Mouse (Mus musculus) frontal cortex, adult (tissue): Measurements from ENCODE around the gene Dolpp1.

ENCODE experiments used
- ATAC-seq: cut with Nextera tagmentation; 2 replicates; pipeline ENCODE4 v1.9.2; 2017; ENCODE audit warnings: mild to moderate bottlenecking, moderate library complexity, mixed read lengths; ENCODE audit not compliant: low TSS enrichment

Dolpp1 gene

GRCm38 (mm10) chr2:30440701-30441517 is 48.9 kb downstream of the Dolpp1 start:
- ATAC-seq, result peak; percentile 58

- peak; percentile 69 for ATAC-seq
Measured at GRCm38 (mm10) chr2:30441518-30442497, 49.8 kb downstream of the Dolpp1 start.

DNA sequence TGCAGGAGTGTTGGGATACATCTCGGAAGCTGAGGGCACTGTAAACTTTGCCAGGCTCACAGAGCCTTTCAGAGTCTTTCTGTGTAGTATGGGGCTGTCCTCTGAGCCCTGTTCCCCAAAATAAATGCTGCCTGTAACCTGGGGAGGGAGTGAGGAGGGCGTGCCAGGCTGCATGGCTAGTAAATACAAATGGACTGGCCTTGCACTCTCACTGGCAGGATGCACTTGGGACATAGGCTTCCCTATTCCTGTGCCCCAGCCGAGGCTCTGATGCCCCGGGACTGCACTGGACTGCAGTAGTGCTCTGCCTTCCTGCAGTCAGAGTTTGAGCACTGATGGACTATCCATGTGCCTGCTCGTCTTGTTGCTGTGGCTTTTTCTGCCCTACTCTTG is 50.4 kb downstream of the Dolpp1 start:
- ATAC-seq, result no peak

- ATAC-seq, result no peak
Measured at GRCm38 (mm10) chr2:30443281-30443680, 51.2 kb downstream of the Dolpp1 start.

DNA sequence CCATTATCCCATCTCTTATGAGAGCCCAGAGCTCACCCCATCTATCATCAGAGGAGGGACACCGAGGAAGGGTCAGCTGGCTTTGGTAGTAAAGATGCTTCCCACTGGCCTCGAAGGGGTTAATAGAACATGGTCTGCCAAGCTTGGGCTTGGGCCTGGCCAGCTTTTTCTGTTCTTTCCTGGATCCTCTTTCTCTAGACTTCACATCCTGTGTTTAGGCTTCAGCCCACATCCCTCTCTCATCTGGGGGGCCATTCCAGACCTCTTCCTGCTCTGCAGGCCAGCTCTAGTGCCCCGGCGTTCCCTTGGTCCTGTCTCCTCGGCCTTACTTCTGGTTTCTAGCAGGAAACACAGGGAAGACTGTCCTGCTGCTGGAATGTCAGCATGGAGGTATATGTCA is 52.0 kb downstream of the Dolpp1 start:
- no peak for ATAC-seq

- ATAC-seq, result no peak
Measured at GRCm38 (mm10) chr2:30444450-30444849, 52.4 kb downstream of the Dolpp1 start.

DNA sequence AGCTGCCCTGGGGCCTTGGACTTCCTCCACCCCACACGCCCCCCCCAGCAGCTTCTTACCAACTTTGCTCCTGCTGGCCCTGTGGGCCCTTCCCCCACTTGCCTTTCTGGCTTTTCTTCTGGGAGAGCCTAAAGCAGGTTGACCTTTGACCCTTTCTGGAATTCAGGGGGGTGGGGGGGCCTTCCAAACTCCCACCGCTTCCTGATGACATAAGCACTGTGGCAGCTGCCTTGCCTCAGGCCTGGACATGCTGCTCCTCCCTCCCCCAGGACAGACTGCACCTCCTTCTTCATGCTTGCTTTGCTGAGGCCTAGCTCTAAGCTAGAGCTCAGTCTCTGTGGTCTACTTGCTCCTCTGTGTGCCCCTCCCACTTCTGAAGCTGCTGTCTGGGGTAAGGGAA is 53.3 kb downstream of the Dolpp1 start:
- no peak for ATAC-seq

DNA sequence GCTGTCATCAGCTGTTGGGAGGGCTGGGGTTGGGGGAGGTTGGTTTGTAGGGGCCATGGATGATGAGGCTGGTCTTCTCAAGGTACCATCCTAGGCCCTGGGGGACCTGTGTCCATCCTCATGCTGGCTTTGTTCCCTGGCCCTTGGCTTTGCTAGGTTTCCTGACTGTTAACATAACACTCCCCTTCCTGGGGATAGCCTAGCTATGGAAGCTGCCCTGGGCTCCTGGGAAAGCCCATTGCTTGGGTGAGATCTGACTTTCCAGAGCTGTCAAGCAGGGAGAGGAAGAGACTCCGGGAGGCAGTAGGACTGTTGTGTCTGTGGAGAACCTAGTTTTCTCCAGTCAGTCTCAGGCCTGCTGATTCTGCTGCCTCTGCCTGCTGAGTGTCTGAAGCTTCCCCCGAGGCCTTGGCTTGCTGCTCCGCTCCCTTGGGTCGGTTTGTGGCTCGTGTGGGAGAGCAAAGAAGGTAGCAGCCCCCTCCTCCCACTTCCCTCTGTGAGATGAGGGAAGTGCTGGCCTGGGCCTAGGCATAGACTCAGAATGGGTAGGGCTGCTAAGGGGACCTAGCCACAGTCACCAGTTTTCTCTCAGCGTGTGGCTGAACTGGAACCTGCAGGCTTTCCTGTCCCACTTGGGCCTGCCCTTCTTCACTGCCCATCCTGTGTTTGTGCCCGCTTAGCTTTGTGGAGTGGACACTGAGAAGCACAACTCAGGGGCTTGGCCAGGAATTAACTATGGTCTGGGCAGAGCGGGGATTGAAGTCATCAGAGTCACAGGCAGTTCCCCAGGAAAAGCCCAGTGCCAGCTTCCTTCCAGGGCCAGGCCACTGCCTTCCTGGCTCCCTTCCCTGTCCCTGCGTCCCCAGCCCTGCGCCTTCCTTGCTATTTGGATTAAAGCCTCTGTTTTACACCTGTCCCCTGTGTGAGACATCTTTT is 55.1 kb downstream of the Dolpp1 start:
- 0 out of 2 replicates have a peak, but pooled peaks have one; percentile 16 for ATAC-seq

GRCm38 (mm10) chr2:30448371-30448770 is 56.3 kb downstream of the Dolpp1 start:
- ATAC-seq, result no peak
